Mouse (Mus musculus) neural tube, embryonic 14.5 days (tissue): Measurements from ENCODE around the gene Ift88. TPM values are rescaled to one million over a fixed set of nuclear protein-coding genes. Genes with fewer than 3 reads are reported as not detected.
A peak's percentile ranks its signal among the peaks of the same experiment; 100 is the strongest.

Experiments
- ATAC-seq: fragments of 200-750 bp; cut with Nextera tagmentation; 2 replicates; pipeline ENCODE4 v1.8.0; 2017; ENCODE audit warnings: low read depth, mild to moderate bottlenecking, moderate TSS enrichment, moderate library complexity
- H3K27ac ChIP-seq: fragments of 300-500 bp; sonication (generic); 2 replicates; pipeline ENCODE4 v1.5.1; 2014; ENCODE audit warnings: low read depth, mild to moderate bottlenecking, control low read depth, low read length, moderate library complexity, mixed read lengths
- H3K27me3 ChIP-seq: fragments of 300-500 bp; sonication (generic); 2 replicates; pipeline ENCODE4 v1.6.1; 2014; ENCODE audit warnings: low read length; ENCODE audit not compliant: control insufficient read depth, insufficient read depth
- H3K36me3 ChIP-seq: fragments of 300-500 bp; sonication (generic); 2 replicates; pipeline ENCODE4 v1.6.1; 2014; ENCODE audit warnings: low read length, mixed read lengths; ENCODE audit not compliant: control insufficient read depth, insufficient read depth
- H3K4me1 ChIP-seq: fragments of 300-500 bp; sonication (generic); 2 replicates; pipeline ENCODE4 v1.6.1; 2014; ENCODE audit warnings: low read length; ENCODE audit not compliant: control insufficient read depth, insufficient read depth
- H3K4me2 ChIP-seq: fragments of 300-500 bp; sonication (generic); 2 replicates; pipeline ENCODE4 v1.6.1; 2014; ENCODE audit warnings: mild to moderate bottlenecking, low read depth, low read length, control low read depth
- H3K4me3 ChIP-seq: fragments of 300-500 bp; sonication (generic); 2 replicates; pipeline ENCODE4 v1.5.1; 2014; ENCODE audit warnings: low read depth, low read length, control low read depth, mixed read lengths
- H3K9ac ChIP-seq: fragments of 300-500 bp; sonication (generic); replicated peaks from 2 replicates; pipeline ENCODE4 v1.6.1; 2014; ENCODE audit warnings: low read depth, mild to moderate bottlenecking, control low read depth, low read length, mixed read lengths
- H3K9me3 ChIP-seq: fragments of 300-500 bp; sonication (generic); 2 replicates; pipeline ENCODE4 v1.6.1; 2016; ENCODE audit warnings: low read length; ENCODE audit not compliant: control insufficient read depth
- WGBS: fragments of 180-500 bp; shearing (Covaris S2); extraction: QIAGEN DNeasy Blood & Tissue Kit; methylation state at CpG from one replicate; pipeline ENCODE4 v1.1.7; 2014; 5-methylcytosine and 5-hydroxymethylcytosine counted together
- polyA plus RNA-seq: library from polyadenylated mRNA; unstranded; fragments of >200 nt; fragmentation: Nextera tagmentation; extraction: Ambion mirVana; gene quantifications from 2 replicates; pipeline ENCODE4 v1.2.1, GENCODE M21; 2014

Gene Ift88
- polyA plus RNA-seq, 1 experiment from 2014 or later: 22.3 TPM

GRCm38 (mm10) chr14:57533841-57534240 is 110.0 kb downstream of the Ift88 start:
- Histone ChIP-seq H3K4me1 (peaks cover 5% of the 10 kb centered on the region; the same call in 1 of the 2 replicates), H3K4me2 (no peak overlapping the region), H3K27me3 (no peaks in the 10 kb centered on the region), H3K4me3 (no peak overlapping the region), H3K36me3 (no peaks in the 10 kb centered on the region), H3K27ac (no peak overlapping the region), H3K9me3 (no peaks in the 10 kb centered on the region), H3K9ac (no peak overlapping the region)
- ATAC-seq: no peak
- WGBS: 15% methylated on average over 11 of the region's 11 CpGs

- H3K4me1 ChIP-seq: peaks cover 5% of the 10 kb centered on the region; the same call in 1 of the 2 replicates
- no peaks in the 10 kb centered on the region for H3K36me3 ChIP-seq
- WGBS: 4% methylated on average over 5 of the region's 5 CpGs
- ATAC-seq: no peak
- H3K4me3 ChIP-seq: no peak overlapping the region
- H3K27me3 ChIP-seq: no peaks in the 10 kb centered on the region
- no peak overlapping the region for H3K9ac ChIP-seq
- H3K9me3 ChIP-seq: no peaks in the 10 kb centered on the region
- H3K27ac ChIP-seq: no peak overlapping the region
- no peak overlapping the region for H3K4me2 ChIP-seq
Observed at GRCm38 (mm10) chr14:57534346-57534745, 110.5 kb downstream of the Ift88 start.

DNA sequence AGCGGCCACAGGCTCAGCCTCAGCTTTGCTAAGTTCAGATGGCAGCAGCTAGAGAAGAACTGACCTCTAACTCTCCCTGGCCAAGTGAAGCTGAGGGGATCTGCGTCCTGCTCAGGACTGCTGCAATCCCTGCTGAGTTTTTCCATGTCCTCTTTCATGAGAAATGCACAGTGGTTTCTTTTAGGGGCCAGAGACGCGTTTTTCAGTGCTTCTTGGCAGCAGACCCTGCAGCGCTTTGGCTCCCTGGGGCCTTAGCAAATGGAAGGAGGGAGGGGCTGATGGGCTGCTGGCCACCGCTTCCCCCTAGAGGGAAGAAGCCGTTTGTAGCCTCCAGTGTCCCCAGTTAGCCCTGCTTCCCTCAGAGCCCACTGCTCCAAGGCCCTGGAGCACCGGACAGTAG is 111.1 kb downstream of the Ift88 start:
- Histone ChIP-seq H3K27ac (no peak overlapping the region), H3K9ac (no peak overlapping the region), H3K4me2 (0 out of 2 replicates have a peak overlapping the region, but pooled peaks have one; percentile 1), H3K27me3 (no peaks in the 10 kb centered on the region), H3K9me3 (no peaks in the 10 kb centered on the region), H3K4me3 (no peak overlapping the region), H3K4me1 (peaks cover 5% of the 10 kb centered on the region; the same call in 1 of the 2 replicates), H3K36me3 (no peaks in the 10 kb centered on the region)
- peak; percentile 52; the same call in 1 of the 2 replicates for ATAC-seq
- WGBS: 11% methylated on average over 8 of the region's 8 CpGs

- ATAC-seq: no peak
- Histone ChIP-seq H3K4me3 (no peak overlapping the region), H3K9me3 (no peaks in the 10 kb centered on the region), H3K9ac (no peak overlapping the region), H3K4me1 (peaks cover 5% of the 10 kb centered on the region; the same call in 1 of the 2 replicates), H3K4me2 (no peak overlapping the region), H3K27me3 (no peaks in the 10 kb centered on the region), H3K36me3 (no peaks in the 10 kb centered on the region), H3K27ac (no peak overlapping the region)
- WGBS: 49% methylated on average over 6 of the region's 6 CpGs
Observed at GRCm38 (mm10) chr14:57535646-57536045, 111.8 kb downstream of the Ift88 start.

DNA sequence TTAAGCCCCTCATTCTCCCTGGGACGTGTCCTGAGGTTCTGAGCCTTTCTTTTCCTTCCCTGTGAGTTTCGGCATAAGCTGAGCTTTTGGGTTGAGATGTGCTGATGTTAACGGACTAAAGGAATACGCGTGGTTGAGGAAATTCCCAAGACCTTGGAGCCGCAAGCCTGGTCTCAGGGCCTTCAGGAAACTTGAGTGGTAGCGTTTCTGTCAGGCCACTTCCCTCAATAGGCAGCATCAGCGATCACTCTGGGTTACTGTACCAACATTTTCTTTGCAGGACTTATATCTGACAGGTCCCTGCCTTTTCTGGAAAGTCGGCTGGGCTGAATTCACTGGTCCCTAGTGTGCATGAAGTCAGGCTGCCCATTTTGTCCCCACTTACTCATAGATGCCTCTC is 113.0 kb downstream of the Ift88 start:
- Histone ChIP-seq H3K4me2 (no peak overlapping the region), H3K36me3 (no peaks in the 10 kb centered on the region), H3K9ac (no peak overlapping the region), H3K27ac (no peak overlapping the region), H3K4me1 (peaks cover 5% of the 10 kb centered on the region; the same call in 1 of the 2 replicates), H3K9me3 (no peaks in the 10 kb centered on the region), H3K27me3 (no peaks in the 10 kb centered on the region), H3K4me3 (no peak overlapping the region)
- 42% methylated on average over 9 of the region's 9 CpGs for WGBS
- ATAC-seq: no peak

DNA sequence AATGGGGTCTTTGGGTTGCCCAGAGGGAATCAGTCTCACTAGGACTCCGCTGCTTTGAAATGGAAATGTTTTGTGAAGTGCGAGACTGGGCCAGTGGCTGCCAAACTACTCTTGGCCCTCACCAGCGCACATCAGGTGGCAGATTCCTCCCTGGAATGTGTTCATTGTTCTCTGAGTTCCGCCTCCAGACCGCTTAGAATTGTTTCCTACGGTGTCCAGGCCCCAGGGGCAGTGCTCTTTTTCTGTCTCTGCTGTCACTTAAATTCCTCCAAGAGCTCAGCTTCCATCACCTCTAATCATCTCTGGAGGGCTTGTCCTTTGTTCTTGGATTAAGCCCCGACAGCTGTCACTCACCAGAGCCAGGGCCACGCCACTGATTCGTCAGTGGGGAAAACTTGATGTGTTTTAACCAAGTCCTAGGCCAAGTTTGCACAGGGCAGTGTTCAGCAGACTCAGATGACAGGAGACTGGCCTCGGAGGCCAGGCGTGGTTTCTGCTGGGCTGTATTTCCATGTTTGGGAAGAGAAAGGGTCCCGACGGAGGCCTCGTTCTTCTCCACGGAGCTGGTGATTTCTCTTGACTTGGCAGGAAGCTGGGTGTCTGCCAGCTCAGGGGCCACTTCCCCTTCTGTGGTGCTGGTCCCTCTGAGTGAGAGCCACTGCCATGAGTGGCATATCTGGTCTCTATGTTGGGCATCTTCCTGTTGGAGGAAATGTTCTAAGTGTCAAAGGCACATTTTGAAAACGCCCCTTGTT is 113.6 kb downstream of the Ift88 start:
- no peaks in the 10 kb centered on the region for H3K27me3 ChIP-seq
- H3K4me2 ChIP-seq: no peak overlapping the region
- H3K4me1 ChIP-seq: peaks cover 5% of the 10 kb centered on the region; the same call in 1 of the 2 replicates
- H3K27ac ChIP-seq: no peak overlapping the region
- H3K9me3 ChIP-seq: no peaks in the 10 kb centered on the region
- no peak for ATAC-seq
- no peak overlapping the region for H3K9ac ChIP-seq
- no peak overlapping the region for H3K4me3 ChIP-seq
- 12% methylated on average over 16 of the region's 16 CpGs for WGBS
- H3K36me3 ChIP-seq: no peaks in the 10 kb centered on the region

DNA sequence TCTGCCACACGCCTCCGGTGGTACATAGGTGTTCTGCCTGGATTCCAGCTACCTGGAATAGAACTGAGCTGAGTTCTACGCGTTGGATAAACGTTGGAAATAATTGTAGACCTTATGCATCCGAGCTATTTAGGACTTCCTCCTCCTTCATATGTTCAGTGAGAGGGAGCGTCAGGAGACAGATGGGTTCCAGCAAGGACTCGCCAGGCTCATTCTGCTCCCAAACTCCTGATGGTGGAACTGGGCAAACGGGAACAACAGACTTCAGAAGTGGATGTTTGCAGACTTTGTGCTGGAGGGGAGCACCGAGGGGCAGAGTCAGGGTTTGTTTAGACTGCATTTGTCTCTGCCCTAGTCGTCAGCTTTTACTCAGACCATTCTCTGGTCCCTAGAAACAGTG is 116.8 kb downstream of the Ift88 start:
- no peak overlapping the region for H3K4me3 ChIP-seq
- no peak overlapping the region for H3K4me2 ChIP-seq
- WGBS: 90% methylated on average over 11 of the region's 11 CpGs
- no peaks in the 10 kb centered on the region for H3K27me3 ChIP-seq
- no peak overlapping the region for H3K27ac ChIP-seq
- no peak overlapping the region for H3K9ac ChIP-seq
- no peaks in the 10 kb centered on the region for H3K4me1 ChIP-seq
- H3K36me3 ChIP-seq: no peaks in the 10 kb centered on the region
- H3K9me3 ChIP-seq: no peaks in the 10 kb centered on the region
- no peak for ATAC-seq

DNA sequence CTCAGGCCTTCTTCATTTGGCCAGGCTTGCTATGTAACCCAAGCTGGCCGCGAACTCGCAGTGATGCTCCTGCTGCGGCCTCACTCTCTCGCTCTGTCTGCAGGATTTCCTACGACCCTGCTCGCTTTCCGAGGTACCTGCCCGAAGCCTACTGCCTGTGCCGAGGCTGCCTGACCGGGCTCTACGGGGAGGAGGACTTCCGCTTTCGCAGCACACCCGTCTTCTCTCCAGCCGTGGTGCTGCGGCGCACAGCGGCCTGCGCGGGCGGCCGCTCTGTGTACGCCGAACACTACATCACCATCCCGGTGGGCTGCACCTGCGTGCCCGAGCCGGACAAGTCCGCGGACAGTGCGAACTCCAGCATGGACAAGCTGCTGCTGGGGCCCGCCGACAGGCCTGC is 118.4 kb downstream of the Ift88 start:
- 71% methylated on average over 34 of the region's 34 CpGs for WGBS
- no peak for ATAC-seq
- no peak overlapping the region for H3K4me2 ChIP-seq
- no peak overlapping the region for H3K4me3 ChIP-seq
- no peaks in the 10 kb centered on the region for H3K36me3 ChIP-seq
- H3K27ac ChIP-seq: no peak overlapping the region
- no peaks in the 10 kb centered on the region for H3K27me3 ChIP-seq
- no peaks in the 10 kb centered on the region for H3K9me3 ChIP-seq
- no peak overlapping the region for H3K9ac ChIP-seq
- H3K4me1 ChIP-seq: no peaks in the 10 kb centered on the region

- Histone ChIP-seq H3K4me1 (no peaks in the 10 kb centered on the region), H3K9ac (no peak overlapping the region), H3K27ac (no peak overlapping the region), H3K4me3 (no peak overlapping the region), H3K27me3 (no peaks in the 10 kb centered on the region), H3K36me3 (no peaks in the 10 kb centered on the region), H3K9me3 (no peaks in the 10 kb centered on the region), H3K4me2 (no peak overlapping the region)
- 94% methylated on average over 13 of the region's 13 CpGs for WGBS
- no peak for ATAC-seq
Observed at GRCm38 (mm10) chr14:57543420-57544039, 119.7 kb downstream of the Ift88 start.
